In genomic region chr16:91029901-91030300, GRCm38 (mm10) we compare ENCODE assay signal across 18 mouse cellular contexts.
"Had no signal": no experiment of that assay in that cellular context is flagged by ENCODE, and none has a peak within 500 bp of the region (broad histone marks: within the 10 kb centered on the region; RNA-seq: fewer than 3 reads in every experiment).

No protein-coding gene starts in this region.

- H3K4me2 ChIP-seq: lung, embryonic 14.5 days; midbrain, embryonic 13.5 days; midbrain, embryonic 15.5 days; neural tube, embryonic 13.5 days; neural tube, embryonic 15.5 days had no signal

- H3K4me3 ChIP-seq: midbrain, embryonic 10.5 days; midbrain, embryonic 13.5 days; midbrain, embryonic 15.5 days; myocyte; neural tube, embryonic 13.5 days; neural tube, embryonic 15.5 days had no signal

- H3K27me3 ChIP-seq: midbrain, embryonic 13.5 days; midbrain, embryonic 15.5 days; neural tube, embryonic 13.5 days; neural tube, embryonic 15.5 days had no signal

- H3K9me3 ChIP-seq: midbrain, embryonic 10.5 days; midbrain, embryonic 13.5 days; midbrain, embryonic 15.5 days; neural tube, embryonic 13.5 days; neural tube, embryonic 15.5 days had no signal

- H3K4me1 ChIP-seq: midbrain, embryonic 10.5 days; midbrain, embryonic 13.5 days; midbrain, embryonic 15.5 days; neural tube, embryonic 13.5 days; neural tube, embryonic 15.5 days had no signal

- ATAC-seq: midbrain, embryonic 13.5 days; midbrain, embryonic 15.5 days had no signal

- H3K9ac ChIP-seq: lung, embryonic 14.5 days; midbrain, embryonic 13.5 days; midbrain, embryonic 15.5 days; neural tube, embryonic 13.5 days; neural tube, embryonic 15.5 days had no signal

- H3K27ac ChIP-seq: midbrain, embryonic 10.5 days; midbrain, embryonic 13.5 days; midbrain, embryonic 15.5 days; neural tube, embryonic 13.5 days; neural tube, embryonic 15.5 days had no signal

- DNase-seq: lung, adult 18-20 months; lung, embryonic 14.5 days; lung, postnatal 10 days; lung, postnatal 4 days; retina, postnatal 1 day; right cerebral cortex, adult 18-20 months; right cerebral cortex, postnatal 25 days; right cerebral cortex, postnatal 4 days; spleen, adult 18-20 months; thymus, adult 18-20 months; thymus, postnatal 25 days; thymus, postnatal 4 days had no signal
